Mouse (Mus musculus) layer of hippocampus, adult 9-10 months (tissue): Measurements from ENCODE around the gene Ctsf.
"Not testable (repeated sequence)": the region's sequence is repeated elsewhere in the genome, so short reads cannot be mapped to it uniquely, and the experiment has no call there.

Source experiments
- DNase-seq: peaks from one replicate; pipeline ENCODE4 v3.0.0; 2022; ENCODE audit warnings: low spot score

The Ctsf gene

DNA sequence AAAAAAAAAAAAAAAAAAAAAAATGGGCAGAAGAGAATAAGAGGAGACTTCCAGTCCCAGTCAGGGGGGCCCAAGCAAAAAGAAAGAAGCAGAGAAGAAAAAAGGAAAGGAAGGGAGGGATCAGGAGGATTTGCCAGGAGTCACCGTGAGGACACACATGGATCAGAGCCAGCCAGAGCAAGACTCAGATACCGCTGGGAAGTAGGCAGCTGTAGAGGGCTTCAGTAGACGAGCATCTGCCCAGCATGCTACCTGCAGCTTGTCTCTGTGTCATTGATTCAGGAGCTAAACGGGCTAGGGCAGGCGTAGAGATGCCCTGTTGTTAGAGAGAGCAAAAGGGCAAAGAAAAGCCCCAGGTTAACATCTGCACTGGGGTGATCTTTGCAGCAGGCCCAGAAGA lies 4.6 kb upstream of the Ctsf start:
- DNase-seq, result no peak

DNA sequence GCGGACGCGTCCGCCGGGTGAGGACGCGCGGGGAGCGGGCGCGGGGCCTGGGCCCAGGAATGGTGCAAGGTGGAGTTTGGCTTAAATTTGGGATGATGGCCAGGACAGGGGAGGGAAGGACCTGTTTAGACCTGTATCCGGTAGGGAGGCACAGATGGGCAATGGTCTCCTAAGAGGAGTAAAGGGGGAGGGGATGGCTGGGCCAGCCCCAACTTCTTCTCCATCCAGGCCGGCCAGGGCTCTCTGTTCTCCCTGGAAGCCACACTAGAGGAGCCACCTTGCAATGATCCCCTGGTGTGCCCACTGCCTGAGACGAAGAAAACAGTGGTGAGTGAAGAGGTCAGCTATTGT lies 515 bp downstream of the Ctsf start:
- DNase-seq, result no peak

DNA sequence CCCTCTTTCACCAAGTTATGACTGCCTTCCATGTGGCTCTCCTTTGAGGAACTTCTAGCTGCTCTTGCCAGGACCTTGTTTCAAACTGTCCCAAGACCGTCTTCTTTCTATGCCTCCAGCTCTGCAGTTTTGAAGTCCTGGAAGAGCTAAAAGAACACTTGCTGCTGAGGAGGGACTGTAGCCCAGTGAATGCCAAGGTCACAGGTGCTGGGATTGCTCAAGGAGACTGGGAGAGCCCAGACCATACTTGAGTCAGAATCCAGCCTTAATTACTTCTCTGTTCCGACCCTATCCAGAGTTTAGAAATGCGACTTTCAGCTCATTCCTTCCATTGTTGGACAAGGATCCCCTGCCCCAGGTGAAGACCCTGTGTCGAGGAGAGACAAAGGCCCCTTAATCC lies 1.0 kb downstream of the Ctsf start:
- no peak for DNase-seq

DNA sequence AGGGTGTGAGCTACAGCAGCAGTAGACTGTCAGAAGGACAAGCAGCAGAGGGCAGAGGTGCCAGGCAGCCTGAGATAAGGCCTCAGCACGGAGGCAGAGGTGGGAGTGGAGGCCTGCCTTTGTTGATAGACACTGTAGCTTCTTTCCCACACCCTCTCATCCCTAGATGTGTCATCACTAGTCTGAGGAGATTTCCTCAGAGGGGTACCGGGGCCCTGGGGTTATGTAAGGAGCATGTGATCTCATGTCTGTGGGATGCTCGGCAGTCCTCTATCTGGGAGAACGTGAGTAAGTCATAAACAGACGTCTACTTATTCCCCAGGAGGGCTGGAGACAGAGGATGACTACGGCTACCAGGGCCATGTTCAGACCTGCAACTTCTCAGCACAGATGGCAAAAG lies 4.2 kb downstream of the Ctsf start:
- no peak for DNase-seq

DNA sequence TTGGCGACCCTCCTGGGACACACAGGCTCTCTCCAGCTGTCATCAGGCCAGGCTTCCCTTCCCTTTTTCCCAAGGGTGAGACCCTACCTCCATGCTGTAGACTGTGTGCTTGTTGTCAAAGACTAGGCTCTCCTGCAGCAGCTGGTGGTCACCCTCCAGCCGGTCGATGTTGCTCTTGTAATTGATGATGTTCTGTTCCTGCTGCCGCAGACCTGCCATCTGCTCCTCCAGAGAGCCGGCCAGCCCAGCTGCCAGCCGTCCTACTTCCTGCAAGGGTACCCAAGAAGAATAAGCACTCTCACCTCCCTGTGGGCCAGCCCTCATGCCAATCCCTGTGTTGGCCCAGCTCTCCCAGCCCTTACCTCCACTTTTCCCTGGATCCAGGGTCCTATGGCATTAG lies 8.1 kb downstream of the Ctsf start:
- DNase-seq, result no peak

DNA sequence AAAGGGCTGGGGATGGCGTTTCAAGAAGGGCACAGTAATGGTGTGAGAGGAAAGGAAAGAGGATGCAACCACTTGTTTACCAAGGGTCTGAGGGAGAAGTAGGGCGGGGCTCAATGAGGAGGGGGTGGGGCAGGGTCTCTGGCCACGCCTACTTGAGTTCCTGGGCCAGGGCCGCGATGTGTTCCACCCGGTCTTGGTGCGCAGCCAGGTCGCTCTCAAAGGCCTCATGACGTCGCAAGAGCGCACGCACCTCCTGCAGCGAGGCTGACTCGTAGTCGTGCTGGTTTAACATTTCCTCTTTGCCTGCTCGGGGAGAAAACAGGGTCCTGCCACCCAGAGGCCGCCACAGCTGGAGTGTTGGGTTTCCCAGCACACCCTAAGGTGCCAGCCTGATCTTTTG lies 10.2 kb downstream of the Ctsf start:
- no peak for DNase-seq

DNA sequence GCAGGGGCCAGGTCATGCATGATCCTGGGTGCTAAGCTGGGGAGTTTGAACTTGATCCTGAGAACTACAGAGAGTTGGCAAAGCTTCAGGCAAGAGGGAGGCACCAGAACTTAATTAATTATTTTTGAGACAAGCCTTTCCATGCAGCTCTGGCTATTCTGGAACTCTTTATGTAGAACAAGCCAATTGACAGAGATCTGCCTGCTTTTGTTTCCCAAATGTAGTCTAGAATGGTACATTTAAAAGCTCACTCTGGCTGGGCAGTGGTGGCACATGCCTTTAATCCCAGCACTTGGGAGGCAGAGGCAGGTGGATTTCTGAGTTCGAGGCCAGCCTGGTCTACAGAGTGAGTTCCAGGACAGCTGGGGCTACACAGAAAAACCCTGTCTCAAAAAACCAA lies 19.7 kb downstream of the Ctsf start:
- DNase-seq, result not testable (repeated sequence)

DNA sequence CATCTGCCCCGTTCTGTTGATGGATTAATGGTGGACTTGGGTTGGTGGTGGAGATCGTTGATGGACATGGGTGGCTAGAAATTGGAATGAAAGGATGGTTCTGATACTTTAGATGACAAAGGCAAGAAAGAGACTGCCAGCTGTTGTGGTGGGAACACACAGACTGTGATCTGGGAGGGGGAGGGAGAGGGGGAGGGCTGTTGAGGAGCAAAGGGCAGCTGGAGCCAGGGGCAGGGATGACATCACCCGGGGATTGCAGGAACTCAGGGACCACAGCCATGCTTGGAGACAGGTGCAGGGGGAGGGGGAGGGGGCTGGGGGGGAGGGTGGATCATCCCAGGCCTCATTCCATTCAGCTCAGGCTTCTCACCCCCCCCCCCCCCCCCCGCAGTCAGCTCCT lies 21.3 kb downstream of the Ctsf start:
- DNase-seq, result no peak

DNA sequence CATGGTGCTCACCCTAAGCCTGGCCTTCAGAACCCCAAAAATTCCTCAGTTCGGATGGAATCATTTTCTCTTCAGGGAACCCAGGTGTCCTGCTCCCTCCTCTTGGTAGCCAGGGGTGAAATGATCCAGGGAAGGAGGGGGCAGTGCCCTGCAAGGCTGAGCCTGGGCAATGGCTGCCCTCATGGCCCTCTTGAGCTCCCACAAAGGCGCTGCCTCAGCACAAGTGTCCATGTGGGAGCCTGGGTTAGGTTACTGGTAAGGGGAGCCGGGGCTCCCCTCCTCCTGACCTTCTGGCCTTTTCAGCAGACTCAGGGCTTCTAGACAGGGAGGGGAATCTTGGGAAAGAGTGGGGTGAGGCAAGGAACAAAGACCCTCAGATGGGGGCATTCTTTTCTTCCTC lies 21.8 kb downstream of the Ctsf start:
- DNase-seq, result no peak

DNA sequence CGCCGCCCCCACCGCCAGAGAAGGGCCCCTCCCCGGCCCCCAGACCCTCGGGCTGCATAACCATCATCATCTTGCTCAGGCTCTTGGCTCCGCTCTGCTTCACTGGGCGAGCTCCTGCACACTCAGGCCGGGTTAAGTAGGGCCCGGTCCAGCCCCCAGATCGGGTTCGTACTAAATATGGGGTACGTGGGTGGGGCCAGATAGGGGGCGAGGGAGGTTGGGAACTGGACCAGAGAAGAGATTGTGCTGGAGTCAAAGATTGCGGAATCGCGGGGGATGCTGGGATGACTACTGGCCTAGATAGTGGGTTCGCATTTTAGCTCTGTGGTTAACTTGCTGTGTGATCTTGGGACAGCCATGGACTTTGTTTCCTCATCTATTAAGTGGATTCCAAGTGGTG lies 22.9 kb downstream of the Ctsf start, which contains the start of gene Actn3:
Actn3 (minus strand) TSS at position 125 of the 400 bp plus-strand sequence.
- DNase-seq, result no peak

DNA sequence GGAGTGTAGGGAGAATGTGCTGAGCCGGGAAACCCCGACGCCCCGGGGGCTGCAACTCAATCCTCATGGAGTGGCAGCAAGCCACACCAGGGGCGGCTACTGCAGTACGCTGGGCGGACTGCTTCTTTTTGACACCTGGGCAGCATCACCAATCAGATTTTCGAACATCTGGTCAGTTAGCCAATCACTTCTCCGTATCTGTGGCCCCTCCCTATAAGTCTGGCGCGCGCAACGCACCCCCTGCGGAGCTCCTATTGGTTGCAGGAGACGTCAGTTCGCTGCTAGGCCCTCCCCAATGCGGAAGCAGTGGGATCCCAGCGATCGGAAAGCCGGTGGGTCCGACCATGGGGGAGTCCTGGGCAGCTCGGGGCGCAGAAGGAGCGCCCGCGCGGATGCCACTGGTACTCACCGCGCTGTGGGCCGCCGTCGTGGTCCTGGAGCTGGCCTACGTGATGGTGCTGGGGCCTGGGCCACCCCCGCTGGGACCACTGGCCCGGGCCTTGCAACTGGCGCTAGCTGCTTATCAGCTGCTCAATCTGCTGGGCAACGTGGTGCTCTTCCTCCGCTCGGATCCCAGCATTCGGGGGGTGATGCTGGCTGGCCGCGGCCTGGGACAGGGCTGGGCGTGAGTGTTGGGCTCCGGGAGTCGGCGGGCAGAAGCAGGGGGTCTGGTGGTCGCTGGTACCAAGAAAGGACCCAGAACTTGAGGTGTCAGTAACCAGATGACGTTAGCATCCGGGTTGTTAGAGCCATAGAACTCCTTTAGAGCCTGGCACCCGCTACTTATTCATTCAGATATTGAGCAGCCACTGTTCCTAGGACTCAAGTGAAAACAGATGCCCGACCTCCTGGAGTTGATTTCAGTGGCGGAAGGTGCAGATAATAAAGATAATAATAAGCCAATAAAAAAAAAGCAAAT lies 23.7 kb downstream of the Ctsf start, which contains the start of gene Zdhhc24:
Zdhhc24 (plus strand) TSS at position 264 of the 919 bp plus-strand sequence.
- peak; percentile 94 for DNase-seq

DNA sequence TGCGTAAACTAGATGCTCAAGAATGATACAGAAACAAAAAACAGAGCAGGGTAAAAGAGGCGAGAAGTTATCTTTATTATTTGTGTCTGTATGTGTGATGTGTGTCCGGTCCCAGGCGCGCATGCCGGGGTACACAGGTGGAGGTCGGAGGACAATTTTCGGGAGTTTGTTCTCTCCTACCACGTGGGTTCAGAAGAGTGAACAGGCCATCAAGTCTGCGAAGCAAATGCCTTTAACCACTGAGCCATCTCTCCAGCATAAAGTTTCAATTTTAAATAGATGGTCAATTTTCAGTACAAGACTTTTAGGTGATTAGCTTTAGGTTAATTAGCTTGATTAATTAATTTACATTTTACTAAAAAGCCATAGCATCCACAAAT lies 24.4 kb downstream of the Ctsf start:
- DNase-seq, result no peak

DNA sequence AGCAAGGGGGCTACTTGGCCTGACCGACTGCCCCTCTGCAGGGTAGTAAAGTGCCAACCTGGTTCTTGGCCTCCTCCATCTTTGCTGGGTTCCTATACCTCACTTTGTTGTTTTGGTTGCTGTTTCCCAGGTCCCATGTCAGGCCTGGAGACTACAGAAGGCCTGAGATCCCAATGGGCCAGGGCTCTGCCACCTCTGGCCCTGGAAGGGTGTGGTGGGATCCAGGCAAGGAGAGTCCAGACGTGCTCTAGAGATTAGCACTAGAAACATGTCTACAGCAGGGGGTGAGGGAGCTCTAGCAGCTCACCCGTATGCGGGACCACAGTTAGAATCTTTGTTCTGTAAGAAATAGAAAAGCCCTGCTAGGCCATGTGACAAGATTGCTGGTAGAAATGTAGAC lies 29.0 kb downstream of the Ctsf start:
- no peak for DNase-seq

DNA sequence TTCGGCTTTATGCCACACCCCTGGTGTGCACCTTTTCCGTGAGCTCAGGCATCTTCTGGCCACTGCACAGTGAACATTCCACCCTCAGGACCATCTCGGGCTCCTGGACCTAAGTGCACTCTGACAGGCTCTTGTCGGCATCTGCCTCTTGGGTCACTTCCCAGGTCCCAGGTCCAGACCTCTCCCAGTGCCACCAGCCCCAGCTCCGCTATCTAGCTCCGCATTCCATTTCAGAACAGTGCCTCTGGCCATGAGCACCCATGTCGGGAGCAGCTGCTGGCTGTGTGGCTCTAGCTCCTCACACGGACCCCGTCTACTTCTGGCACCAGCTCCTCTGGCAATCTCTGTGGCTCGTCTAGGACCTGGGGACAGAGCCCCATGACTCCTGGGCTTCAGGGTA lies 34.9 kb downstream of the Ctsf start:
- DNase-seq, result no peak

DNA sequence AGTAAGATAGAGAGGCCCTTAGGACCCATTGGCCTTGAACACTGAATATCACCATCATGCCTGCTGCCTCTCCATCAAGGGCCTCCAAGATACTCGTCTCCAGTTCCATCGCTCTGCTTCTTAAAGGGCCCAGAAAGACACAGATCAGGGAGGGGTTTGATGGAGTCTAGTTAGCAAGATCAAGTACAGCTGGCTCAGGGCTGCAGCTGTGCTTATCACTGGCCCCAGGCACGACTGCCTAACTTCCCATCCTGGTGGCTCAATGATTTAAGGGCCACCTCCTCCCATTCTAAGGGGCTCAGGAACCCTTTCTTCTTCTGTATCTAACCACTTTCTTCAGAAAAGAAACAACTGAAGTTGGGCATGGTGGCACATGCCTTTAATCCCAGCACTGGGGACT lies 36.9 kb downstream of the Ctsf start:
- DNase-seq, result no peak

DNA sequence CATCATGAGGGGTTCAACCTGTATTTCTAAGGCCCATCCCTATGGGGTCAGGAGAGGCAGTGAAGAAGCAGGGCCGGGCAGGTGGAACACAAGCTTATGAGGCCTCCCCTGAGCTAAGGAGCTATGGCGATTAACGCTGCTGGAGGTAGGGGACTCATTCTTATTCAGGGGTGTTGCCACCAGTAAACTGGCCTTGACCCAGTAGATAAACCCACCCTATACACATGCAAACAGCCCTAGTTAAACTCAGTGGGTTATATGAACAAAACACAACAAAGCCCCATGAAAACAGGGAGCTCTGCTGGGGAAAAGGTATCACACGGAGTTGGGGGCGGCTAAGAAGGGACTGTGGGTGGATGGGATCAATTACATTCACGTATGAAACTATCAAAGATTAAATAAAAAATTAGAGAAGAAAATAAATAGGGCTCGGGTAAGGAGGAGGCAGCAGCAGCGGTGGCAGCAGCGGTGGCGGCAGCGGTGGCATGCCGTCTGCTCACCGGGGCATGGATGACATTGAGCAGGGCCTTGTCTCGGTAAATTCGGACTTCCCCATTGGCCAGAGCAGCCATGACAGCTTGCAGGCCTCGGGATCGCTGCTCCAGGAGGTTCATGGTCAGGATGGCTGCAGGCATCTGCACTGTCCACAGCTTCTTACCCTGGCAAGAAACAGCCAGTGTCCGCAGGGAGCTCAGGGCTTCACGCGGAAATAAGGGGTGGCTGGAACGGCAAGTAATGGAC lies 42.0 kb downstream of the Ctsf start:
- DNase-seq, result no peak

DNA sequence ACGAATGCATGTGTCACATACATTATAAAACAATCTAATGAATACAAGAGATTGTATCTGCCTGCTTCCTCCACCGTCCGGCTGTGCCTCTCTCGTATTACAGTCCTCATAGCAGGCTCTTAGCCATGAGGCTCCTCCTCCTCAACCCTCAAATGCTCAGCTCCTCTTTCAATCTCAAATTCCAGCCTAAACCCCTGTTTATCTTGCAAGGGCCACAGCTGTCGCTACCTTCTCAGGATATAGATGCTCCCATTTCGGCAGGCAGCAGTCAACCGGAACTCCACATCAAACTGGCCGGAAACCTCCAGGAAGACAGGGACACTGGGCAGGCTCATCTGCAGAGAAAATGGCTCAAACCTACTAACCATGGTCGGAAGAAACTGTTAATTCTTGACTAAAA lies 44.0 kb downstream of the Ctsf start:
- no peak for DNase-seq

DNA sequence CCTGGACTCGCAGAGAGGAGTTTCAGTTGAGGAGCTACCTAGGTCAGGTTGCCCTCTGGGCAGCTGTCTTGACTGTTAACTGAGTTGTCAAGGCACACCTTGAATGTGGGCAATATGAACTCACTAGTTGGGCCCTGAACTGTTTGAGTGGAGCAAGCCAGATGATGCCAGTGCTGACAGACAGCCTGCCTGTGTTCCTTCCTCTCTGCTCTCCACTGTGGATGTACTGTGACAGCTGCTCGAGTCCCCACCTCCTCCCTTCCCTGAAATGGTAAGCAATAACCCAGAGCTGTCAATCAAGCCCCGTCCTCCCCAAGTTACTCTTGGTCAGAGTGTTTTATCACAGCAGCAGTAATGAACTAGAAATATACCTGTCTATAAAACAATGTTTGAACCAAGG lies 45.0 kb downstream of the Ctsf start:
- no peak for DNase-seq

DNA sequence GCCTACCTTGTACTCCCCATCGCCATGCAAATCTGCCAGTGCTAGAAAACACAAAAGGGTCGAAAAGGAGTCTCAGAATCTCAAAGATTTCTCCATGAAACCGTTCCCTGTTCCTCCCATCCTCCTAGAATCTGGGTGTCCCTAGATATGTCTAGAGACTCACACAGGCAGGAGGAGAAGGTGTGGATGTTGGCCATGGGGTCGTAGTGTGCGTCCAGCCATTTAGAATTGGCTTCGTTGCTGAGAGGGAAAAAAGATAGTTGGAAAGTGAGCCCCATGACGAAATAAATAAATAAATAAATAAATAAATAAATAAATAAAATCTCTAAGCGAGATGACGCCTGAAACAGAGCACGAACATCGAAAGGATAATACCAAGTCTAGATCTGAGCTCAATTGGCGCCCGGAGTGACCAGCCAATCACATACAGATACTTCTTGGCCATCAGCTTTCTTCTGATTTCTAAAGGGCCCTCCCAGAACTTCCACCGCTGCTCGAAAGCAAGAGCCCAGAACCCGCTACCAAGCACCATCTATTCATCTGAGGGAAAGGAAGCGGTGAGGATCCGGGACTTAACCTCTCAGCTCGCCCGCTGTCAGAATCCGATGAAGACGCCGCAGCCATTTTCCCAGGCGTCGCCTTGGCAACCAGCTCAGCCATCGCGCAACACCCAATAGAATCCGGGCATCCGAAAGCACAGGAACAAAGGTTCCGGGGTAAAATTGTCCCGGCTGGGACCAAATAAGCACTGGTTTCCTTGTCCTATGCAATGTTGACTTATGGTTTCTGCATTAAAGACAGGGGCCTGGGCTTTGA lies 51.3 kb downstream of the Ctsf start, which contains the start of gene Bbs1:
Bbs1 (minus strand) TSS at position 650 of the 816 bp plus-strand sequence.
- peak; percentile 61 for DNase-seq

DNA sequence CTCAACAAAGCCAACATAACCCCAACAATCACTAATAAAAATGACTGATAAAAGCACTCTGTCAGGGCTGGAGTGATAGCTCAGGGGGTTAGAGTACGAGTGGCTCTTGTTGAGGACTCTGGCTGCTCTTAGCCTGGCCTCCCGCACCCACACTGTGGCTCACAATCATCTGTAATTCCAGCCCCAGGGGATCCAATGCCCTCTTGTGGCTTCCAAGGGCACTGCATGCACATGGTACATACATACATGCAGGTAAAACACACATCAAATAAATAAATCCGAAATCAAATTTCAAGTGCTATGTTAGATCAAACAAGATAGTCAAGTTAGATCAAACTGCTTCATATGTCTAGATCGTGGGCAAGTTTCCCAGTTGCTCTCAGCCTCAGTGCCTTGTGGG lies 53.2 kb downstream of the Ctsf start:
- no peak for DNase-seq

DNA sequence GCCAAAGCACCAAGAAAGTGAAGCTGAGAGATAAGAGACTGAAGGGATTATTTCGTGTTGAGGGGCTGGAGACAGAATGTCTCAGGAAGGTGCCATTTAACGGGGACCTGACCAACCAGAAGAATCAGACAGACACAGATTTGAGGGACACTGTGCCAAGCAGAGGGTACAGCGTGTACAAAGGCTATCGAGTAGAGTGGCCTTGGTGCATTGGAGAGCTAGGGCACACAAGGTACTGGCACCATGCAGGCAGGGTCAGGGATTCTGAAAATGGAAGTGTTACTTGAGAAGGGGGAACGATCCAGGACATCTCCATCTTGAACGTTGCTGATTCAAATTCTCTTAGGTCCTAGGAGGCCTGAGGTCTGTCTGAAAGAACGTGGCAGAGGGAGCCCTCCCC lies 54.4 kb downstream of the Ctsf start:
- DNase-seq, result no peak
